Mouse (Mus musculus) heart, adult 8-10 months (tissue): Measurements from ENCODE around the gene Gm20388. TPM values are rescaled to one million over a fixed set of nuclear protein-coding genes. Genes with fewer than 3 reads are reported as not detected.
A peak's percentile ranks its signal among the peaks of the same experiment; 100 is the strongest.
"Not testable (repeated sequence)": the region's sequence is repeated elsewhere in the genome, so short reads cannot be mapped to it uniquely, and the experiment has no call there.

Source experiments
- DNase-seq: peaks from one replicate; pipeline ENCODE4 v3.0.0; 2022; ENCODE audit warnings: low spot score
- total RNA-seq, 4 experiments: library from RNA; stranded (reverse); gene quantifications; 2 replicates each; pipeline ENCODE4 v1.2.4; 2022

Gene Gm20388
- total RNA-seq, 4 experiments from 2014 or later: 4.2 to 6.7 TPM; not detected in 2

GRCm38 (mm10) chr8:121128531-121129264, 1218.1 kb downstream of the Gm20388 start:
- DNase-seq: no peak

- DNase-seq: no peak
Observed at GRCm38 (mm10) chr8:121129265-121129940, 1218.8 kb downstream of the Gm20388 start.

GRCm38 (mm10) chr8:121130522-121130921, 1219.9 kb downstream of the Gm20388 start:
- DNase-seq: no peak

GRCm38 (mm10) chr8:121132961-121133513, 1222.4 kb downstream of the Gm20388 start:
- DNase-seq: no peak

GRCm38 (mm10) chr8:121134102-121134501, 1223.5 kb downstream of the Gm20388 start:
- DNase-seq: no peak

GRCm38 (mm10) chr8:121134512-121134911, 1223.9 kb downstream of the Gm20388 start:
- no peak for DNase-seq

GRCm38 (mm10) chr8:121136856-121137255, 1226.2 kb downstream of the Gm20388 start:
- DNase-seq: no peak

- not testable (repeated sequence) for DNase-seq
Observed at GRCm38 (mm10) chr8:121145457-121146134, 1235.0 kb downstream of the Gm20388 start.

- no peak for DNase-seq
Observed at GRCm38 (mm10) chr8:121148573-121149083, 1238.0 kb downstream of the Gm20388 start.

GRCm38 (mm10) chr8:121152394-121152793, 1241.8 kb downstream of the Gm20388 start:
- peak; percentile 81 for DNase-seq

GRCm38 (mm10) chr8:121156990-121157491, 1246.4 kb downstream of the Gm20388 start:
- no peak for DNase-seq

GRCm38 (mm10) chr8:121158812-121159211, 1248.2 kb downstream of the Gm20388 start:
- no peak for DNase-seq

GRCm38 (mm10) chr8:121161437-121161836, 1250.8 kb downstream of the Gm20388 start:
- DNase-seq: no peak

- DNase-seq: no peak
Observed at GRCm38 (mm10) chr8:121162413-121162812, 1251.8 kb downstream of the Gm20388 start.

- DNase-seq: no peak
Observed at GRCm38 (mm10) chr8:121162906-121163695, 1252.5 kb downstream of the Gm20388 start.

GRCm38 (mm10) chr8:121164017-121164469, 1253.4 kb downstream of the Gm20388 start:
- no peak for DNase-seq

GRCm38 (mm10) chr8:121168033-121168432, 1257.4 kb downstream of the Gm20388 start:
- no peak for DNase-seq

- DNase-seq: no peak
Observed at GRCm38 (mm10) chr8:121170116-121170515, 1259.5 kb downstream of the Gm20388 start.

GRCm38 (mm10) chr8:121170626-121171552, 1260.2 kb downstream of the Gm20388 start:
- peak; percentile 77 for DNase-seq

GRCm38 (mm10) chr8:121172567-121172966, 1261.9 kb downstream of the Gm20388 start:
- no peak for DNase-seq
